Mouse (Mus musculus) C2C12 (cell line): ENCODE measurements around the gene Bhlhe40.

Experiments used
- CTCF ChIP-seq: IDR thresholded peaks from one replicate; pipeline ENCODE4 v1.5.1; 2011; ENCODE audit not compliant: control insufficient read depth, insufficient read depth, insufficient read length
- MYOG ChIP-seq: IDR thresholded peaks from one replicate; pipeline ENCODE4 v1.6.1; 2011; ENCODE audit not compliant: control insufficient read depth, insufficient read length; ENCODE audit errors: extremely low read depth
- USF1 ChIP-seq: IDR thresholded peaks from one replicate; pipeline ENCODE4 v1.6.1; 2011; ENCODE audit warnings: low read depth, mild to moderate bottlenecking, control low read depth, moderate library complexity

DNA sequence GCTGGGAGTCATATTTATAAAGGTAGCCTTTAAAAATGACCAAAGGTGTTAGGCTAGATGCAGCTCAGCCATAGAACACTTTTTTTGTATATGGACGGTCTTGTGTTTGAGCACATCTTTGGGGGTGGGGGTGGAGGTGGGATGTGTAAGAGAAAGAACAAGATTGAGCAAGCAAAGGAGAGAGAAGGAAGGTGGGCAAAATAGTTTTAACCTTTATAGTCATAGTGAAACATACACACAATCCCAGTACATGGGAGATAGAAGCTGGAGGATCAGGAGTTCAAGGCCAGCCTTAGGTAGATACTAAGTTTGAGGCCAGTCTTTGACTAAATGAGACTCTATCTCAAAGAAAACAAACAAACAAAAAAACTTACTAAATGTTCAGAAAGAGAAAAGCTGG is 42.7 kb downstream of the Bhlhe40 start:
- TF ChIP-seq MYOG (no peak), CTCF (no peak), USF1 (no peak)
